Comparison of ENCODE assay signal across 8 mouse cellular contexts in genomic region chr4:136071178-136071714, GRCm38 (mm10). TPM values are rescaled to one million over a fixed set of nuclear protein-coding genes. Genes with fewer than 3 reads are reported as not detected.
DNase-seq lines count a peak whose midpoint lies in the region; ATAC-seq and TF ChIP-seq lines count a peak whose summit lies in the region.

No protein-coding gene starts in this region.

- TF ChIP-seq POLR2A in embryonic fibroblast, embryonic 13.5 days (IDR thresholded peaks at IDR 0.05; ENCODE audit: low read depth, low read length), result no peak
- no peak for TF ChIP-seq POLR2A in liver, adult 2 months (IDR thresholded peaks at IDR 0.05; ENCODE audit: extremely low read depth, insufficient read depth, low read length)
- no peak for TF ChIP-seq POLR2A in myocyte (IDR thresholded peaks at IDR 0.05; ENCODE audit: insufficient read length, low read depth)

- ATAC-seq in heart, embryonic 11.5 days (replicated peaks; ENCODE audit: insufficient number of reproducible peaks, low FRiP score, low TSS enrichment), result 0 out of 2 replicates have a peak, but pooled peaks have one; percentile 43
- ATAC-seq in kidney, embryonic 15.5 days (replicated peaks; ENCODE audit: low FRiP score), result peak; percentile 70

- H3K79me2 ChIP-seq in liver, adult 2 months (ENCODE audit: control insufficient read depth, insufficient read depth, low read length), result no peaks in the 10 kb centered on the region
- H3K79me2 ChIP-seq in myocyte (ENCODE audit: control insufficient read depth, insufficient read depth), result no peaks in the 10 kb centered on the region

- WGBS in heart, embryonic 11.5 days (ENCODE audit: insufficient replicate concordance), result under 1% methylated on average over 15 of the region's 15 CpGs
- WGBS in kidney, embryonic 15.5 days, result 5% methylated on average over 15 of the region's 15 CpGs
- WGBS in liver, adult 2 months, result 5% methylated on average over 15 of the region's 15 CpGs

- H3K27me3 ChIP-seq in heart, embryonic 11.5 days (ENCODE audit: control insufficient read depth, insufficient read depth, low read length), result 0 out of 2 replicates have a peak, but pooled peaks cover 2% of the 10 kb centered on the region
- no peaks in the 10 kb centered on the region for H3K27me3 ChIP-seq in kidney, embryonic 15.5 days
- no peaks in the 10 kb centered on the region for H3K27me3 ChIP-seq in liver, adult 2 months (ENCODE audit: control insufficient read depth, insufficient read depth, low read length)
- H3K27me3 ChIP-seq in myocyte (ENCODE audit: control insufficient read depth, insufficient read depth, insufficient read length), result no peaks in the 10 kb centered on the region
- H3K27me3 ChIP-seq in splenic B cell, adult 2 months (ENCODE audit: control insufficient read depth, insufficient read depth, low read length, poor library complexity, severe bottlenecking), result no peaks in the 10 kb centered on the region

- peak overlapping the region; percentile 42 for H3K4me2 ChIP-seq in heart, embryonic 11.5 days
- peak overlapping the region; percentile 52 for H3K4me2 ChIP-seq in kidney, embryonic 15.5 days
- no peak overlapping the region for H3K4me2 ChIP-seq in myocyte (ENCODE audit: low read depth)

- H3K36me3 ChIP-seq in heart, embryonic 11.5 days (ENCODE audit: control insufficient read depth, insufficient read depth, low read length), result no peaks in the 10 kb centered on the region
- no peaks in the 10 kb centered on the region for H3K36me3 ChIP-seq in kidney, embryonic 15.5 days
- no peaks in the 10 kb centered on the region for H3K36me3 ChIP-seq in liver, adult 2 months (ENCODE audit: control insufficient read depth, insufficient read depth, low read length)
- H3K36me3 ChIP-seq in myocyte (ENCODE audit: control insufficient read depth, insufficient read depth), result no peaks in the 10 kb centered on the region
- no peaks in the 10 kb centered on the region for H3K36me3 ChIP-seq in splenic B cell, adult 2 months (ENCODE audit: control insufficient read depth, insufficient read depth, low read length, poor library complexity, severe bottlenecking)

- no peak overlapping the region for H3K27ac ChIP-seq in embryonic fibroblast, embryonic 13.5 days (ENCODE audit: insufficient read depth, low read length)
- peak overlapping the region; percentile 35; the same call in 1 of the 2 replicates for H3K27ac ChIP-seq in heart, embryonic 11.5 days (ENCODE audit: low read depth, low read length)
- H3K27ac ChIP-seq in kidney, embryonic 15.5 days, result peak overlapping the region; percentile 48
- H3K27ac ChIP-seq in liver, adult 2 months (replicated peaks; ENCODE audit: insufficient read depth, low read depth, low read length), result no peak overlapping the region

- no peaks in the 10 kb centered on the region for H3K9me3 ChIP-seq in heart, embryonic 11.5 days (replicated peaks; ENCODE audit: control insufficient read depth, low read length)
- no peaks in the 10 kb centered on the region for H3K9me3 ChIP-seq in kidney, embryonic 15.5 days (replicated peaks)

- no peak overlapping the region for H3K9ac ChIP-seq in heart, embryonic 11.5 days (ENCODE audit: low read depth, low read length)
- peak overlapping the region; percentile 25; the same call in 1 of the 2 replicates for H3K9ac ChIP-seq in kidney, embryonic 15.5 days
- no peak overlapping the region for H3K9ac ChIP-seq in liver, adult 2 months (ENCODE audit: low read depth, low read length)

- no peak overlapping the region for H3ac ChIP-seq in myocyte (ENCODE audit: control insufficient read depth, insufficient read length)

- H3K4me1 ChIP-seq in embryonic fibroblast, embryonic 13.5 days (ENCODE audit: control insufficient read depth, insufficient read depth, low read length), result no peaks in the 10 kb centered on the region
- peaks cover 14% of the 10 kb centered on the region for H3K4me1 ChIP-seq in heart, embryonic 11.5 days (ENCODE audit: control insufficient read depth, insufficient read depth, low read length)
- H3K4me1 ChIP-seq in kidney, embryonic 15.5 days, result peaks cover 21% of the 10 kb centered on the region
- H3K4me1 ChIP-seq in liver, adult 2 months (ENCODE audit: control insufficient read depth, insufficient read depth, low read length), result peaks cover 6% of the 10 kb centered on the region

- peak; percentile 81 for TF ChIP-seq CTCF in embryonic fibroblast, embryonic 13.5 days (IDR thresholded peaks at IDR 0.05; ENCODE audit: borderline replicate concordance, insufficient read depth, low read length)
- peak; percentile 86 for TF ChIP-seq CTCF in liver, adult 2 months (IDR thresholded peaks at IDR 0.05; ENCODE audit: low read depth, low read length)

- DNase-seq in CD4-positive helper T cell, adult 2 months (ENCODE audit: low read depth, low spot score), result peak; percentile 83
- DNase-seq in brain, adult 2 months (ENCODE audit: low read depth, low spot score), result peak; percentile 80
- peak; percentile 59 for DNase-seq in liver, adult 2 months (ENCODE audit: extremely low read depth, low read depth, low spot score)
- peak; percentile 91 for DNase-seq in splenic B cell, adult 2 months (ENCODE audit: low read depth, low spot score)

- H3K4me3 ChIP-seq in embryonic fibroblast, embryonic 13.5 days (ENCODE audit: insufficient read depth, low read length), result no peak overlapping the region
- 0 out of 2 replicates have a peak overlapping the region, but pooled peaks have one; percentile 6 for H3K4me3 ChIP-seq in heart, embryonic 11.5 days (ENCODE audit: low read depth, low read length)
- H3K4me3 ChIP-seq in kidney, embryonic 15.5 days (replicated peaks), result peak overlapping the region; percentile 13; the same call in 1 of the 2 replicates
- no peak overlapping the region for H3K4me3 ChIP-seq in liver, adult 2 months (ENCODE audit: insufficient read depth, low read depth, low read length)
- H3K4me3 ChIP-seq in myocyte, result no peak overlapping the region

TF ChIP-seq in myocyte, 11 proteins besides CTCF, POLR2A, EP300 and RAD21:
- TF ChIP-seq SRF (IDR thresholded peaks at IDR 0.05; ENCODE audit: control insufficient read depth, insufficient read length, low read depth) (peak; percentile 14), REST (IDR thresholded peaks at IDR 0.05; ENCODE audit: insufficient read depth, insufficient read length) (no peak)

RNA-seq across cellular contexts. Expression of gene Rpl11, which starts 18.0 kb away (rescaled TPM):
- 1,040 and 1,174 TPM in 2 replicates for polyA plus RNA-seq in embryonic fibroblast, embryonic 13.5 days (2011; ENCODE audit: insufficient read length, low read depth, missing spikeins)
- 287 and 345 TPM in 2 replicates for polyA plus RNA-seq in heart, embryonic 11.5 days (2014; fragmentation: Nextera tagmentation; extraction: Ambion mirVana)
- 483 and 529 TPM in 2 replicates for polyA plus RNA-seq in kidney, embryonic 15.5 days (2015; fragmentation: Nextera tagmentation; extraction: Ambion mirVana)
- total RNA-seq in liver, adult 2 months (2014; rRNA removed), result 474 and 504 TPM in 2 replicates
- 162 and 170 TPM in 2 replicates for polyA plus RNA-seq in liver, adult 2 months (2012; rRNA removed)
- polyA plus RNA-seq in myocyte (2012; fragmentation: generic; extraction: Trizol), result 1,551 TPM

RNA-seq across cellular contexts. Expression of gene Eloa, which starts 49.7 kb away (rescaled TPM):
- 39.8 and 43.8 TPM in 2 replicates for polyA plus RNA-seq in embryonic fibroblast, embryonic 13.5 days (2011; ENCODE audit: insufficient read length, low read depth, missing spikeins)
- polyA plus RNA-seq in heart, embryonic 11.5 days (2014; fragmentation: Nextera tagmentation; extraction: Ambion mirVana), result 34.8 and 39.8 TPM in 2 replicates
- 40.0 and 40.6 TPM in 2 replicates for polyA plus RNA-seq in kidney, embryonic 15.5 days (2015; fragmentation: Nextera tagmentation; extraction: Ambion mirVana)
- total RNA-seq in liver, adult 2 months (2014; rRNA removed), result 16.1 and 16.7 TPM in 2 replicates
- 7.3 and 8.1 TPM in 2 replicates for polyA plus RNA-seq in liver, adult 2 months (2012; rRNA removed)
- 17.2 TPM for polyA plus RNA-seq in myocyte (2012; fragmentation: generic; extraction: Trizol)

Comparison
In these comparisons a context has a peak if more than half of its experiments do, and no peak if none do; other contexts are left out.
1. H3K27ac ChIP-seq: peak in heart, embryonic 11.5 days (single experiment) and kidney, embryonic 15.5 days (single experiment); none in embryonic fibroblast, embryonic 13.5 days (single experiment) and liver, adult 2 months (single experiment).
2. H3K4me3 ChIP-seq: peak in heart, embryonic 11.5 days (single experiment) and kidney, embryonic 15.5 days (single experiment); none in embryonic fibroblast, embryonic 13.5 days (single experiment), liver, adult 2 months (single experiment) and myocyte (single experiment).
3. Peak in every context shown above with its lines, with median percentiles within 50 percentile points of each other: DNase-seq.